Mouse (Mus musculus) gastrocnemius, postnatal 36 days (tissue): ENCODE data around the gene Inpp5b. TPM values are rescaled to one million over a fixed set of nuclear protein-coding genes. Genes with fewer than 3 reads are reported as not detected.

ENCODE experiments used
- DNase-seq, 2 experiments: peaks; one replicate each; pipeline ENCODE4 v3.0.0; 2022
- intact Hi-C: fragments of 180-260 bp; cut with DNase I; formaldehyde crosslinking; loops from one replicate; pipeline ENCODE4 v1.15.1; 2025
- total RNA-seq, 2 experiments: library from RNA; stranded (reverse); gene quantifications; 2 replicates each; pipeline ENCODE4 v1.2.3; 2021

The Inpp5b gene
- total RNA-seq, 2 experiments from 2014 or later: 10.8 to 11.0 TPM

GRCm38 (mm10) chr4:124759305-124759811 lies 17.7 kb downstream of the Inpp5b start:
- intact Hi-C loops: no loop called here
- no peak for DNase-seq

GRCm38 (mm10) chr4:124761201-124761600 lies 19.6 kb downstream of the Inpp5b start:
- intact Hi-C loops: no loop called here
- DNase-seq: no peak

GRCm38 (mm10) chr4:124762858-124763452 lies 21.3 kb downstream of the Inpp5b start:
- DNase-seq: no peak
- intact Hi-C loops: no loop called here

GRCm38 (mm10) chr4:124765802-124766565 lies 24.3 kb downstream of the Inpp5b start:
- intact Hi-C loops: no loop called here
- no peak for DNase-seq

- DNase-seq: no peak
- intact Hi-C loops: no loop called here
Measured at GRCm38 (mm10) chr4:124766566-124766940, 24.9 kb downstream of the Inpp5b start.

GRCm38 (mm10) chr4:124768963-124769591 lies 27.4 kb downstream of the Inpp5b start:
- intact Hi-C loops: no loop called here
- no peak for DNase-seq

GRCm38 (mm10) chr4:124770624-124771023 lies 29.0 kb downstream of the Inpp5b start:
- no peak for DNase-seq

GRCm38 (mm10) chr4:124772125-124772524 lies 30.5 kb downstream of the Inpp5b start:
- intact Hi-C loops: no loop called here
- no peak for DNase-seq

More at GRCm38 (mm10) chr4:124770624-124771023, 29.0 kb downstream of the Inpp5b start:
- intact Hi-C loops: no loop called here

- DNase-seq: no peak
- intact Hi-C loops: no loop called here
Measured at GRCm38 (mm10) chr4:124773449-124773848, 31.8 kb downstream of the Inpp5b start.

- intact Hi-C loops: no loop called here
- no peak for DNase-seq
Measured at GRCm38 (mm10) chr4:124773995-124774394, 32.3 kb downstream of the Inpp5b start.

GRCm38 (mm10) chr4:124774429-124774828 lies 32.8 kb downstream of the Inpp5b start:
- intact Hi-C loops: no loop called here

GRCm38 (mm10) chr4:124781361-124781760 lies 39.7 kb downstream of the Inpp5b start:
- intact Hi-C loops: no loop called here
- DNase-seq: no peak

More at GRCm38 (mm10) chr4:124774429-124774828, 32.8 kb downstream of the Inpp5b start:
- no peak for DNase-seq

GRCm38 (mm10) chr4:124782395-124782794 lies 40.7 kb downstream of the Inpp5b start:
- intact Hi-C loops: no loop called here
- no peak for DNase-seq

- no peak for DNase-seq
- intact Hi-C loops: no loop called here
Measured at GRCm38 (mm10) chr4:124783937-124784336, 42.3 kb downstream of the Inpp5b start.

- DNase-seq: no peak
- intact Hi-C loops: no loop called here
Measured at GRCm38 (mm10) chr4:124790013-124790412, 48.4 kb downstream of the Inpp5b start.

- intact Hi-C loops: no loop called here
- DNase-seq: no peak
Measured at GRCm38 (mm10) chr4:124792114-124792513, 50.5 kb downstream of the Inpp5b start.

GRCm38 (mm10) chr4:124796141-124796540 lies 54.5 kb downstream of the Inpp5b start:
- DNase-seq: no peak
- intact Hi-C loops: no loop called here

GRCm38 (mm10) chr4:124796913-124797312 lies 55.3 kb downstream of the Inpp5b start:
- intact Hi-C loops: no loop called here
- DNase-seq: no peak

GRCm38 (mm10) chr4:124801552-124802308 lies 60.1 kb downstream of the Inpp5b start, which contains the start of gene Mtf1:
TSS of gene Mtf1 (plus strand) at chr4:124802104.
- intact Hi-C loops: loop anchor here (1.0 to 5.0 kb wide), 3 partner anchors 45 to 84 kb away; no protein-coding TSS in a partner anchor
- peak; percentile 81 to 85 for DNase-seq
